Mouse (Mus musculus) kidney, adult 2 months (tissue): ENCODE results near the gene Gtf2h1. TPM values are rescaled to one million over a fixed set of nuclear protein-coding genes. Genes with fewer than 3 reads are reported as not detected.

Experiments
- DNase-seq: peaks from one replicate; pipeline ENCODE4 v3.0.0; 2021
- H3K27ac ChIP-seq: fragments of 200-500 bp; 2 replicates; pipeline ENCODE4 v1.5.1; 2012; ENCODE audit warnings: low read depth, low read length, control low read depth, inconsistent platforms; ENCODE audit not compliant: insufficient read depth
- H3K27me3 ChIP-seq: fragments of 200-500 bp; replicated peaks from 2 replicates; pipeline ENCODE4 v1.6.1; 2012; ENCODE audit warnings: mild to moderate bottlenecking, moderate library complexity, low read length, inconsistent platforms; ENCODE audit not compliant: control insufficient read depth, insufficient read depth
- H3K36me3 ChIP-seq: fragments of 200-500 bp; 2 replicates; pipeline ENCODE4 v1.6.1; 2012; ENCODE audit warnings: mild to moderate bottlenecking, moderate library complexity, low read length, inconsistent platforms; ENCODE audit not compliant: control insufficient read depth, insufficient read depth
- H3K4me1 ChIP-seq: fragments of 200-500 bp; 2 replicates; pipeline ENCODE4 v1.6.1; 2011; ENCODE audit warnings: low read length; ENCODE audit not compliant: control insufficient read depth, insufficient read depth
- H3K4me3 ChIP-seq: fragments of 200-500 bp; 2 replicates; pipeline ENCODE4 v1.5.1; 2011; ENCODE audit warnings: mild to moderate bottlenecking, low read depth, low read length, control low read depth; ENCODE audit not compliant: insufficient read depth
- CTCF ChIP-seq: fragments of 200-500 bp; conservative IDR thresholded peaks from 2 replicates; pipeline ENCODE4 v1.5.1; 2011; ENCODE audit warnings: low read depth, mild to moderate bottlenecking, control low read depth, low read length, moderate library complexity, mixed read lengths; ENCODE audit not compliant: insufficient read depth, insufficient read length
- POLR2A ChIP-seq: fragments of 200-500 bp; IDR thresholded peaks from one replicate; pipeline ENCODE4 v1.6.1; 2011; ENCODE audit warnings: low read depth, low read length, control low read depth
- WGBS: fragments of 180-500 bp; shearing (Covaris S2); methylation state at CpG from one replicate; pipeline ENCODE4 v1.1.7; 2018; 5-methylcytosine and 5-hydroxymethylcytosine counted together
- polyA plus RNA-seq: library from polyadenylated mRNA; depleted of rRNA; stranded (reverse); fragments of >200 nt; gene quantifications from 2 replicates; pipeline ENCODE4 v1.2.3, GENCODE M21; 2012; rRNA removed

Gene Gtf2h1
- 9.8 and 11.6 TPM in 2 replicates for polyA plus RNA-seq

- DNase-seq = peak; percentile 99
- Histone ChIP-seq H3K27me3 (no peaks in the 10 kb centered on the region), H3K4me1 (peaks cover 6% of the 10 kb centered on the region; the same call in 1 of the 2 replicates), H3K36me3 (no peaks in the 10 kb centered on the region), H3K27ac (peak within 1 kb of the TSS; percentile 97), H3K4me3 (peak within 1 kb of the TSS; percentile 78)
- TF ChIP-seq POLR2A (peak; percentile 52), CTCF (no peak)
- WGBS = under 1% methylated on average over 74 of the region's 75 CpGs
These were observed at the start of gene Gtf2h1, which contains the start of gene Hps5 for GRCm38 (mm10) chr7:46795287-46796205. TSS of gene Gtf2h1 (plus strand) at chr7:46796103. TSS of gene Hps5 (minus strand) at chr7:46796064.

DNA sequence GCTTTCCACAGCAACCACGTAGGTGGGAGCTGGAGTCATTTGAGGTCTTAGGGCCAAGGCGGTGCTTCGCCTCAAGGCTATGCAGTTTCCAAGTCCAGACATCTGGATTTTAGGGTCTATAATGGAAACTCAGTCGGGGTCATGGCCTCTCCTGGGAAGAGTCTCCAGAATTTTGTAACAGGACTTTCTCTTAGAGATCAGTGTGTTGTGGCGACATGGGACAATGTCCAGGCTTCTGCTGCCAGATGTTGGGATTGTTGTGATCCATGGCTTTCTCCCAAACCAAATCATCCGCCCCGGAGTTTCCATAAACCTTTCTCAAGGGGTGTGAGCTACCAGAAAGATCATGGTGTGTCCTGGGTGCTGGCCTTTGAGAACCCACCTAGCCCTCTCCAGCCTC lies 49.5 kb upstream of the Gtf2h1 start:
- no peak for DNase-seq
- Histone ChIP-seq H3K4me3 (no peak overlapping the region), H3K27me3 (no peaks in the 10 kb centered on the region), H3K36me3 (no peaks in the 10 kb centered on the region), H3K4me1 (no peaks in the 10 kb centered on the region), H3K27ac (no peak overlapping the region)
- 84% methylated on average over 7 of the region's 7 CpGs for WGBS
- TF ChIP-seq CTCF (no peak), POLR2A (no peak)

- DNase-seq = no peak
- Histone ChIP-seq H3K27ac (no peak overlapping the region), H3K4me1 (no peaks in the 10 kb centered on the region), H3K4me3 (no peak overlapping the region), H3K27me3 (no peaks in the 10 kb centered on the region), H3K36me3 (no peaks in the 10 kb centered on the region)
- 48% methylated on average over 3 of the region's 3 CpGs for WGBS
- no peak for TF ChIP-seq POLR2A
- TF ChIP-seq CTCF = no peak
These were observed 47.4 kb upstream of the Gtf2h1 start for GRCm38 (mm10) chr7:46748459-46748858.

GRCm38 (mm10) chr7:46751490-46751889 lies 44.4 kb upstream of the Gtf2h1 start, which contains the start of gene Saa2:
TSS of gene Saa2 (plus strand) at chr7:46751790.
- Histone ChIP-seq H3K27ac (no peak within 1 kb of the TSS), H3K4me1 (no peaks in the 10 kb centered on the region), H3K4me3 (no peak within 1 kb of the TSS), H3K36me3 (no peaks in the 10 kb centered on the region), H3K27me3 (no peaks in the 10 kb centered on the region)
- no peak for DNase-seq
- 54% methylated on average over 3 of the region's 3 CpGs for WGBS
- TF ChIP-seq POLR2A (no peak), CTCF (no peak)

GRCm38 (mm10) chr7:46761049-46761795 lies 34.7 kb upstream of the Gtf2h1 start:
- Histone ChIP-seq H3K27me3 (no peaks in the 10 kb centered on the region), H3K27ac (no peak overlapping the region), H3K4me3 (no peak overlapping the region), H3K36me3 (peaks cover 2% of the 10 kb centered on the region), H3K4me1 (no peaks in the 10 kb centered on the region)
- WGBS = 72% methylated on average over 11 of the region's 11 CpGs
- TF ChIP-seq POLR2A (no peak), CTCF (no peak)
- no peak for DNase-seq

DNA sequence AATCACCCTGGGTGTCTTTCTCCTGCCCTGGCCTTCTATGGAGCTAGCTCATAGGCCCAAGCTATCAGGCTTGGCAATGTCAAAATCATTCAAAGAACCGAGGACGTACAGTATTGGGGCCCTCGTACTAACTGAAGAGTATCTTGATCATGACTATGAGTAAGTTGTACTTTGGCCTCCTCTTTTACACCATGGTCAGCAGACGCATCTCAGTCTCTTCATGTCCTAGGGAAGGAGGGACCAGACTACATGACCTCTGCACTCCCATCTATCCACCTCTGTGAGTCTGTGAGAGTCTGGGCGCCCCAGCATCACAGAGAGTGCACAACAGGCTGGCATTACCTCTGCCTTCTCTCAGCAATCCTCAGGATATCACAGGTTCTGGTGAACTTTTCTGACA lies 33.3 kb upstream of the Gtf2h1 start:
- TF ChIP-seq POLR2A (no peak), CTCF (no peak)

DNA sequence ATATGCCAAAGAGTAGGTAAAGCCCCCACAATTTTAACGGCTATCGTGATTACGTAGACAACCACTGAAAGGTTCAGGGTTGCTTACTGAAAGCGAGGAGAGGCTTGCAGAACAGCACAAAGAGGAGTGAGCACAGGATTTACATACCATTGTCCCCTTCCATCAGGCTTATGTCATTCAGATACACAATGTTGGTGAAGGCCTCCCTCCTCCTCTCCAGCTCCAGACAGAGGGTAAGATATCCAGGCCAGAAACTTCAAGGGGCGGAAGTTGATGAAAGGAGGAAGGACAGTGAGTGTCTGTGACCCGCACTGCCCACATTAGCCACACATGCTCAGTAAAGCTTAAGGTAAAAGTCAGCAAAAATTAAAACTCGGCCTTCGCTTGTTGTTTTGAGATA lies 31.2 kb upstream of the Gtf2h1 start:
- no peak overlapping the region for H3K27ac ChIP-seq
- no peak for DNase-seq
- H3K4me3 ChIP-seq = no peak overlapping the region
- H3K4me1 ChIP-seq = no peaks in the 10 kb centered on the region
- 95% methylated on average over 8 of the region's 8 CpGs for whole genome bisulfite sequencing
- TF ChIP-seq POLR2A = no peak
- no peak for TF ChIP-seq CTCF
- no peaks in the 10 kb centered on the region for H3K27me3 ChIP-seq
- peaks cover 13% of the 10 kb centered on the region for H3K36me3 ChIP-seq

More for the DNA sequence above, 33.3 kb upstream of the Gtf2h1 start:
- Histone ChIP-seq H3K27me3 (no peaks in the 10 kb centered on the region), H3K4me3 (no peak overlapping the region), H3K36me3 (peaks cover 2% of the 10 kb centered on the region), H3K4me1 (no peaks in the 10 kb centered on the region), H3K27ac (no peak overlapping the region)
- WGBS = 73% methylated on average over 5 of the region's 5 CpGs
- DNase-seq = no peak
